Mouse (Mus musculus) midbrain, embryonic 16.5 days (tissue): Measurements from ENCODE around the gene Gm5431. TPM values are rescaled to one million over a fixed set of nuclear protein-coding genes. Genes with fewer than 3 reads are reported as not detected.

ENCODE experiments used
- ATAC-seq: fragments of 200-750 bp; cut with Nextera tagmentation; 2 replicates; pipeline ENCODE4 v1.8.0; 2017; ENCODE audit warnings: moderate TSS enrichment
- H3K27ac ChIP-seq: fragments of 300-500 bp; sonication (generic); 2 replicates; pipeline ENCODE4 v1.5.1; 2014; ENCODE audit warnings: mild to moderate bottlenecking, low read length, mixed read lengths
- H3K27me3 ChIP-seq: fragments of 300-500 bp; sonication (generic); 2 replicates; pipeline ENCODE4 v1.6.1; 2014; ENCODE audit warnings: low read depth, low read length, mixed read lengths; ENCODE audit not compliant: control insufficient read depth, insufficient read depth
- H3K36me3 ChIP-seq: fragments of 300-500 bp; sonication (generic); 2 replicates; pipeline ENCODE4 v1.6.1; 2014; ENCODE audit warnings: mild to moderate bottlenecking, low read length, moderate library complexity, mixed read lengths; ENCODE audit not compliant: control insufficient read depth, insufficient read depth
- H3K4me1 ChIP-seq: fragments of 300-500 bp; sonication (generic); 2 replicates; pipeline ENCODE4 v1.6.1; 2014; ENCODE audit warnings: mild to moderate bottlenecking, low read length, mixed read lengths; ENCODE audit not compliant: control insufficient read depth, insufficient read depth
- H3K4me2 ChIP-seq: fragments of 300-500 bp; sonication (generic); 2 replicates; pipeline ENCODE4 v1.6.1; 2014; ENCODE audit warnings: mild to moderate bottlenecking, low read length, mixed read lengths
- H3K4me3 ChIP-seq: fragments of 300-500 bp; sonication (generic); 2 replicates; pipeline ENCODE4 v1.5.1; 2014; ENCODE audit warnings: low read depth, mild to moderate bottlenecking, low read length, moderate library complexity, mixed read lengths
- H3K9ac ChIP-seq: fragments of 300-500 bp; sonication (generic); 2 replicates; pipeline ENCODE4 v1.6.1; 2014; ENCODE audit warnings: low read depth, low read length, mixed read lengths
- H3K9me3 ChIP-seq: fragments of 300-500 bp; sonication (generic); replicated peaks from 2 replicates; pipeline ENCODE4 v1.6.1; 2014; ENCODE audit warnings: mild to moderate bottlenecking, low read length, mixed read lengths; ENCODE audit not compliant: control insufficient read depth, poor library complexity, severe bottlenecking
- WGBS: fragments of 180-500 bp; shearing (Covaris S2); extraction: QIAGEN DNeasy Blood & Tissue Kit; methylation state at CpG from one replicate; pipeline ENCODE4 v1.1.7; 2014; 5-methylcytosine and 5-hydroxymethylcytosine counted together
- polyA plus RNA-seq: library from polyadenylated mRNA; unstranded; fragments of >200 nt; fragmentation: Nextera tagmentation; extraction: Ambion mirVana; gene quantifications from 2 replicates; pipeline ENCODE4 v1.2.1, GENCODE M21; 2015

The Gm5431 gene
- polyA plus RNA-seq, 1 experiment from 2014 or later: 0.20 TPM

DNA sequence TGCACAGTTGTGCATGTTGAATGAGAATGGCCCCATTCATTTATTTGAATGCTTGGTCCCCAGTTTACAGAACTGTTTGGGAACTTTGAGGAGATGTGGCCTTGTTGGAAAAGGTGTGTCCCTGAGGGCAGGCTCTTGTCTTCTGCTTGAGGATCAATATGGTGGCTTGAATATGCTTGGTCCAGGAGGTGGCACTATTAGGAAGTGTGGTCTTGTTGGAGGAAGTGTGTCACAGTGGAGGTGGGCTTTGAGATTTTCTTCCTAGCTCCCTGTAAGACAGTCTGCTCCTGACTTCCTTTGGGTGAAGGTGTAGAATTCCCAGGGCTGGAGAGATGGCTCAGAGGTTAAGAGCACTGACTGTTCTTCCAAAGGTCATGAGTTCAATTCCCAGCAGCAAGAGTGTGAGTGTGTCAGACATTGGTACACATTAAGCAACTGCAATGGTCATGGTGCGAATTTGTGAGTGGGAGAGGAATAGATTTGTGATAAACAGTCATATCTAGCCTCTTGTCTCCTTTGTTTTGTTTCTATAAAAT, 39.2 kb downstream of the Gm5431 start:
- ATAC-seq: no peak
- Histone ChIP-seq H3K27ac (no peak overlapping the region), H3K4me1 (peaks cover 8% of the 10 kb centered on the region; the same call in 1 of the 2 replicates), H3K9ac (no peak overlapping the region), H3K4me3 (no peak overlapping the region), H3K4me2 (no peak overlapping the region), H3K9me3 (no peaks in the 10 kb centered on the region), H3K27me3 (no peaks in the 10 kb centered on the region), H3K36me3 (no peaks in the 10 kb centered on the region)
- WGBS: 80% methylated on average over 1 of the region's 1 CpGs

DNA sequence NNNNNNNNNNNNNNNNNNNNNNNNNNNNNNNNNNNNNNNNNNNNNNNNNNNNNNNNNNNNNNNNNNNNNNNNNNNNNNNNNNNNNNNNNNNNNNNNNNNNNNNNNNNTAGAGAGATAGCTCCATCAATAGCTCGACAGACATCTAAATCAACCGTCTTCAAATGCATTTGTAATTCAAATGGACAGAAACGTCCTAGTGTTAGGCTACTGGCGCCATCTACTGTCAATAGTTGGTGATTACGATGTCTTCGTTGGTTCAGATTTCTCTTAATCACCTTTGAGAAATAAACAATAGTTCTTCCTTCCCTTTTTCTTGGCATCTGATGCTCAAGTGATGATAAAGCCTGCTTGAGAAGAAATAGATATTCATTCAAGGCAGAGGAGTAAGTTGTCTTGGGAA, 43.0 kb downstream of the Gm5431 start:
- H3K9ac ChIP-seq: peak overlapping the region; percentile 52

DNA sequence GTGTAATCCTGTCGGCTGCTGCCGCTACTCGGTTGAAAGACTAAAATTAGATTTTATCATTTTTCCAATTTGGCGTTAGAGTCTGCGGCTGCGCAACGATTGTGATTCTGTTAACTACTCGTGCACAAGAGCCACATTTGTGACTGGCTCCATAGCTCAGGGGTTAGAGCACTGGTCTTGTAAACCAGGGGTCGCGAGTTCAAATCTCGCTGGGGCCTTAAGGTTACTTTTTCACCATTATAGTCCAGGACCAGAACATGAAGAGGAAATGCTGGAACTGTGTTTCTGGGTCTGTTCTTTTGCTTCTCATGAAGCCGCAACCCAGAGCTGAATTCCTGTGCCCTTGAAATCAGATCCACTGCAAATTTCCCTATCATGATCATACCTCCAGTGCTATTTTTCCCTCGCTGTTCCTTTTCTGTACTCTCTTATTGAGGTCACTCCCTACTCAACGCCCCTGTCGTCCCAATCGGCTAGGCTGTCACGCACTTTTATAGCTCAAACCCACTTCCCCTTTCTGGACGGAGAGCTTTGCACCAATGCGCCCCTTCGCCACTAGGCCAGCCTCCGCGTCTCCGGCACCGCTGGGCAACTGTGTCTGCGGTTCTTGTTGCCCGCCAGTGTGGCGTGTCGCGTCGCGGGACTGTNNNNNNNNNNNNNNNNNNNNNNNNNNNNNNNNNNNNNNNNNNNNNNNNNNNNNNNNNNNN, 48.4 kb downstream of the Gm5431 start:
- ATAC-seq: peak; percentile 69
- under 1% methylated on average over 31 of the region's 31 CpGs for WGBS
- peak overlapping the region; percentile 70 for H3K27ac ChIP-seq
- peaks cover 26% of the 10 kb centered on the region for H3K4me1 ChIP-seq
- H3K9ac ChIP-seq: peak overlapping the region; percentile 65
- H3K9me3 ChIP-seq: no peaks in the 10 kb centered on the region
- peak overlapping the region; percentile 63 for H3K4me3 ChIP-seq
- no peaks in the 10 kb centered on the region for H3K36me3 ChIP-seq
- H3K27me3 ChIP-seq: no peaks in the 10 kb centered on the region
- H3K4me2 ChIP-seq: peak overlapping the region; percentile 95

More for the DNA sequence above, 43.0 kb downstream of the Gm5431 start:
- H3K4me2 ChIP-seq: peak overlapping the region; percentile 75
- peaks cover 16% of the 10 kb centered on the region for H3K4me1 ChIP-seq
- ATAC-seq: no peak
- H3K4me3 ChIP-seq: peak overlapping the region; percentile 49
- under 1% methylated on average over 6 of the region's 6 CpGs for WGBS
- no peaks in the 10 kb centered on the region for H3K36me3 ChIP-seq
- no peaks in the 10 kb centered on the region for H3K27me3 ChIP-seq
- H3K9me3 ChIP-seq: no peaks in the 10 kb centered on the region
- no peak overlapping the region for H3K27ac ChIP-seq

DNA sequence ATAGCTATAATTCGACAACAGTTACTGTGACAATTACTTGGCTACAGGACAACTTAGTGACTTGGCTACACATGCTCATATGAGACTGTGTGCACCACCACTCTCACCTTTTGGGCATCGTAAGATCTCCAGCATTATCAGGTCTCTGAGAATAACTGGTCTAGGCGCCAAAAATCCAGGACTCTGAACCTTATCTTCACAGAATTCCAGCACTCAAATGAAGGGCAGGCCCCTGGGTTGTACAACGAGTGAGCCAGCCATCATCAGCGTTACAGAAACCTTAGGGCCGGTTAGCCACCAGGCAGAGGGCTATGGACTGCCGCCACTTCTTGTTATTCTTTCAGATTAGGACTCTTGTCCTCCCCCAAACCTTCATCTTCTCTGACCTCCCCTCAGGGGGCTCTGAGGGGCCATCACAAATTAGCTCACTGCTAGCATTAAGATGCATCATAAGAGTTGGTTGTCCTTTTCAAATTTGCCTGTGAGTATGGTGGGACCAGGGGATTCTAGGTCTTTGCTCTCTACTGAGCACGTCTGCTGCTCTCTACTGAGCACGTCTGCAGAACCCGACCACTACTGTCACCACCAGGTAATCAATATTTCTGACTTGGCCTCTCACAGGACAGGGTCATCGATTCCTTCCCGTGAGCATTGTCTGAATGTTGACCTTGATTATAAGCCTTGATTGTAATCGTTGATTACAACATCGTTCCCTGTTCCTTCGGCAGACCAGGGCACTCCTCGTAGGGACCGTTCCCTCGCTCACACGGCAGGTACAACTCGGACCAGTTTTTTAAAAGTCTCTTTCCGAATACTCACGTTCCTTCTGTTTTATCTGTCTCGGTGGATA, 49.2 kb downstream of the Gm5431 start:
- Histone ChIP-seq H3K4me2 (peak overlapping the region; percentile 95), H3K27ac (peak overlapping the region; percentile 70), H3K27me3 (no peaks in the 10 kb centered on the region), H3K36me3 (no peaks in the 10 kb centered on the region), H3K9me3 (no peaks in the 10 kb centered on the region), H3K4me3 (peak overlapping the region; percentile 63), H3K4me1 (peaks cover 21% of the 10 kb centered on the region), H3K9ac (peak overlapping the region; percentile 65)
- peak; percentile 43 for ATAC-seq
- 8% methylated on average over 23 of the region's 23 CpGs for WGBS

DNA sequence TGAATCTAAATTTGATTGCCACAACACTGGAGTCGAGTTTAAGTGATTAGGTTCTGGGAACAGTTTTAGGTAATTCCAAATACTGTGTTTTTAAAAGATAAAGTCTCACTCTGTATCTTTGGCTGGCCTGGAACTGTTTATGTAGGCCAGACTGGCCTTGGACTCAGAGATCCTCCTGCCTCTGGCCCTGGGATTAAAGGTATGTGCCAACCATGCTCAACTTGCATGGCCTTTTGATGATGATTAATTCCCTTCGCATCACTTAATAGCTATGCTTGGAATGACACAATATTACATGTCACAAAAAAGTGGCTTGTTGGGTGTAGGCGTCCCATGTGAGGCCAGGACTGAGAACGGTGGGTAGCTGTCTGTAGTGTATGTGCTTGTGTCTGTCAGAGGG, 49.8 kb downstream of the Gm5431 start:
- Histone ChIP-seq H3K4me1 (peaks cover 21% of the 10 kb centered on the region), H3K4me3 (peak overlapping the region; percentile 63), H3K9me3 (no peaks in the 10 kb centered on the region), H3K36me3 (no peaks in the 10 kb centered on the region), H3K4me2 (peak overlapping the region; percentile 95), H3K27ac (peak overlapping the region; percentile 70; the same call in 1 of the 2 replicates), H3K27me3 (no peaks in the 10 kb centered on the region), H3K9ac (peak overlapping the region; percentile 65; the same call in 1 of the 2 replicates)
- 76% methylated on average over 4 of the region's 4 CpGs for WGBS
- ATAC-seq: no peak

DNA sequence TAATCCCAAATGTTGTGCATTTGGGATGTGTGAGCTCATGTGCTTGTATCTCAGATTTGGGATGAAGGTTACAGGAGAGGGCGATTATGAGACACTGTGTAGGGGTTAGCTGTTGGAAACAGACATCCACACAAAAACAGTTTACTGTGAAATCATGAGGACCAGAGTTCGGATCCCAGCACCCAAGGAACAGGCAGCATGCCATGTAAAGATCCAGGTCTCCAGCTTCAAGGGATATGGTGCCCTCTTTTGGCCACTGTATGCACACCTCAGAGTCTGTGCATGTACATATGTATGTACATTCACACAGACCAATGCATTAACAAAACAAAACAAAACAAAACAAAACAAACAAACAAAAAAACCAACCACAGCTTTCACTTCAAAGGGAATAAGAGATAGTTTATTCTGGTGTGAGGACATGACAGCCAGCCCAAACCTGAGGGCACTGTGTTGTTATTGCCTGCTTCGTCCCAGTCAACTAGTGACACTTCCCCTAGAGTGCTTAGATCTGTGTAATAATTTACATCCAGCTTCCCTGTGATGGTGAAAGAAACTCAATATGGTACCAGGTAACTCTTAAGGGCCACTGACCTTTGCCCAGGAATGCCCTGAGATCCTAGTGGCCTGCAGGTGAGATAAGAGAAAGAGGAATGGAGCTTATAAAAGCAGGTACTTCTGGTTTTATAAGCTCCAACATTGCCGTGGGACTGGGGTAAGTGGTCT, 50.6 kb downstream of the Gm5431 start:
- Histone ChIP-seq H3K4me2 (no peak overlapping the region), H3K27me3 (no peaks in the 10 kb centered on the region), H3K4me3 (no peak overlapping the region), H3K27ac (no peak overlapping the region), H3K4me1 (peaks cover 21% of the 10 kb centered on the region), H3K36me3 (no peaks in the 10 kb centered on the region), H3K9ac (no peak overlapping the region), H3K9me3 (no peaks in the 10 kb centered on the region)
- no peak for ATAC-seq
- 83% methylated on average over 4 of the region's 4 CpGs for WGBS

DNA sequence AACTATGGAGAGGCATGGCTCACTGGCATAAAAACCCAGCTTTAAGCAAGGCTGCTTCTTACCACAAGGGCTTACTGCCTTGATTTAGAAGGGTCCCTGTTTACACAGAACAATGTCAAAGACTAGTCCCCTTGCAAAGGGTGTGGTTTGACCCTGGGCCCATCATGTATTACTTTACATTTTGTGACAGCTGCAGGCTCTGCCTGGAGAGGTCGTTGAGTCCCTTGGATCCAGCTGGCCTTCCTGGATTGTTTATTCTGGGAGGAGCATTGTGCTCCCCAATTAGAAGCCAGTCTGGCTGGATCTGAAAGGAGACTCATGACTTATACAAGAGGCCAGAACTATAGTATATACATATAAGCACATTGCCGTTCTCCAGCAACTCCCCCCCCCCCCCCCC, 51.8 kb downstream of the Gm5431 start:
- 60% methylated on average over 2 of the region's 2 CpGs for WGBS
- H3K36me3 ChIP-seq: no peaks in the 10 kb centered on the region
- H3K9me3 ChIP-seq: no peaks in the 10 kb centered on the region
- no peaks in the 10 kb centered on the region for H3K27me3 ChIP-seq
- no peak overlapping the region for H3K27ac ChIP-seq
- H3K9ac ChIP-seq: no peak overlapping the region
- ATAC-seq: no peak
- H3K4me2 ChIP-seq: no peak overlapping the region
- peaks cover 21% of the 10 kb centered on the region for H3K4me1 ChIP-seq
- no peak overlapping the region for H3K4me3 ChIP-seq

DNA sequence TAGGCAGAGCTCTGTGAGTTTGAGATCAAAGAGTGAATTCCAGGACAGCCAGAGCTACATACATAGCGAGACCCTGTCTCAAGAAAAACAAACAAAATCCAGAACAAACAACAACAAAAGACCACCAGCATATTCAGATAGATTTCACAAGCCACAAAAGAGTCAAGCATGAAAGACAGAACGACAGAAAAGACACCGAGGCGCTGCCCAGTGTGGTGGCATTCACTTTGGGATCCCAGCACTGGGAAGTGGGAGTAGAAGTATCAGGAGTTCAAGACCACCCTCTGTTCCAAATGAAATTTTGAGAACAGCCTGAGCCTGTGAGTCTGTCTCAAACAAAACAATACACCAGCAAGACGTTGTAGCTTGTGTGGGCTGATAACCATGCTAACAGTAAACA, 55.1 kb downstream of the Gm5431 start:
- no peaks in the 10 kb centered on the region for H3K9me3 ChIP-seq
- no peak overlapping the region for H3K4me3 ChIP-seq
- no peak overlapping the region for H3K27ac ChIP-seq
- WGBS: 65% methylated on average over 5 of the region's 5 CpGs
- ATAC-seq: no peak
- no peak overlapping the region for H3K9ac ChIP-seq
- no peaks in the 10 kb centered on the region for H3K27me3 ChIP-seq
- H3K4me1 ChIP-seq: no peaks in the 10 kb centered on the region
- H3K4me2 ChIP-seq: no peak overlapping the region
- no peaks in the 10 kb centered on the region for H3K36me3 ChIP-seq
